Mouse (Mus musculus) lung, postnatal 0 days (tissue): Measurements from ENCODE around the gene Asic2.

ENCODE experiments used
- CTCF ChIP-seq: IDR thresholded peaks from 2 replicates; pipeline ENCODE4 v1.5.1; 2016; ENCODE audit warnings: antibody characterized with exemption, mild to moderate bottlenecking
- EP300 ChIP-seq: IDR thresholded peaks from 2 replicates; pipeline ENCODE4 v1.6.1; 2016; ENCODE audit warnings: antibody characterized with exemption, mild to moderate bottlenecking, control low read depth

DNA sequence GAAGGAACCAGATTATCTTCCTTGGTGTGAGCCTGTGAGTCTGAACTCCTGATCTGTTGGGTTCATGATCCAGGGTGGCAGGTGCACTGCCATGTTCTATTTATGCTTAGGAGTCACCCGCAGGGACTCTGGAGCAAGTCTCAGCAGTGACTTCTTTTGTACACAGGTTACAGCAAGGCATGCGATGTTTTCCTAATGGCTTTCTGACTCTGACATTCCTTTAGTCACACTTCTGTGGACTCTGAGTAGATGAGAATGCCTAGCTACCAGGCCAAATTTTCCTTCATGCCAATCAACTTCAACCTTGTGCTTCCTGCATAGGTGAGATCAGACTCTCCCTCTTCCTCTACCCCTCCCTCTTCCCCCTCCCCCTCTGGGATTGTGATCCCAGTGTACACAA, 1132.9 kb downstream of the Asic2 start:
- TF ChIP-seq CTCF (no peak), EP300 (no peak)
